Mouse (Mus musculus): ENCODE measurements at regions not wholly inside any gene's neighbourhood (a gene's known extent, or its start where the extent isn't known, plus 50 kb on each side); places are given as distances from the start of the nearest gene placed in this dataset.

- no peak overlapping the region for H3K27ac ChIP-seq (ENCODE audit: poor library complexity, severe bottlenecking)
These were observed 60.6 kb downstream of the Hmx1 start for GRCm38 (mm10) chr5:35449556-35449955.

More at GRCm38 (mm10) chr5:35449556-35449955, 60.6 kb downstream of the Hmx1 start:
- Histone ChIP-seq H3K36me3 (no peaks in the 10 kb centered on the region), H3K27me3 (replicated peaks) (peaks cover 64% of the 10 kb centered on the region), H3K9me3 (replicated peaks) (no peaks in the 10 kb centered on the region), H3K4me2 (no peak overlapping the region), H3K4me3 (no peak overlapping the region), H3K4me1 (replicated peaks) (no peaks in the 10 kb centered on the region), H3K9ac (no peak overlapping the region)
- 76% methylated on average over 4 of the region's 4 CpGs for WGBS
- ATAC-seq (ENCODE audit: insufficient number of reproducible peaks, low FRiP score), result no peak
